Mouse (Mus musculus): ENCODE data around the gene D930020B18Rik. TPM values are rescaled to one million over a fixed set of nuclear protein-coding genes. Genes with fewer than 3 reads are reported as not detected.

The D930020B18Rik gene
- total and polyA plus RNA-seq, 2 experiments, result not detected

DNA sequence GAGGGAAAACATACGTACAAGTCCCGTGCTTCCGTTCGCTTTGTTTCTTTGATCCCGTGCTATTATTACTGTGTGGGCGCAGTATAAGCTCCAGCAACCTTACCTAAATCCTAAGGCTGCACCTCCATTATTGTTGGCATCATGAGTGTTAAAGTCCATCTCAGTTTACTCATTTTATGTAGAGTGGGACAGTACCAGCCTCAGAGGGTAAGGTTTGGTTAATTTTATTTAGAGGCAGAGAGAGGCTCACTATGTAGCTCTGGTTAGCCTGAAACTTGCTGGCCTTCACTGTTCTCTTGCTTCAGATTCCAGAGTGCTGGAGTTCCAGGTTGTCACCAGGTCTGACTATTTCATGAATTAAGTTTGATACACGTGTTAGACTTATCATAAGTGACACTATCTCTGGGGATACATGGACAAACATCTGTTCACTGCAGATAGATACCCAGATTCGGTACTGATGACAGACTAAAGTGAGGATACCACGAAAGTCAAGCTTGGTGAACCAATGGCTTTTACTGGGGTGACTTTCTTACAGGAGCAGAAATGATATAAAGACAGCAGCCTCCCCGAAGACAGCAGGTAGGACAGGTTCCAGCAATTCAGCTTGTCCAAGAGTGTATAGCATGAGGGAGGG is 14.1 kb upstream of the D930020B18Rik start:
- H3K27me3 ChIP-seq (ENCODE audit: control insufficient read depth, insufficient read depth, low read length), result no peaks in the 10 kb centered on the region
- H3K36me3 ChIP-seq (ENCODE audit: control insufficient read depth, insufficient read depth, low read length), result no peaks in the 10 kb centered on the region
- peak overlapping the region; percentile 90; the same call in 1 of the 2 replicates for H3K27ac ChIP-seq (replicated peaks; ENCODE audit: insufficient read depth, low read depth, low read length)
- no peak overlapping the region for H3K9ac ChIP-seq (ENCODE audit: low read depth, low read length)
- DNase-seq (ENCODE audit: extremely low read depth, low read depth, low spot score), result no peak
- H3K79me2 ChIP-seq (ENCODE audit: control insufficient read depth, insufficient read depth, low read length), result peaks cover 9% of the 10 kb centered on the region; the same call in 1 of the 2 replicates
- H3K4me1 ChIP-seq (ENCODE audit: control insufficient read depth, insufficient read depth, low read length), result peaks cover 19% of the 10 kb centered on the region
- no peak for TF ChIP-seq POLR2A (IDR thresholded peaks at IDR 0.05; ENCODE audit: extremely low read depth, insufficient read depth, low read length)
- 81% methylated on average over 10 of the region's 10 CpGs for whole genome bisulfite sequencing
- H3K4me3 ChIP-seq (ENCODE audit: insufficient read depth, low read depth, low read length), result peak overlapping the region; percentile 43

DNA sequence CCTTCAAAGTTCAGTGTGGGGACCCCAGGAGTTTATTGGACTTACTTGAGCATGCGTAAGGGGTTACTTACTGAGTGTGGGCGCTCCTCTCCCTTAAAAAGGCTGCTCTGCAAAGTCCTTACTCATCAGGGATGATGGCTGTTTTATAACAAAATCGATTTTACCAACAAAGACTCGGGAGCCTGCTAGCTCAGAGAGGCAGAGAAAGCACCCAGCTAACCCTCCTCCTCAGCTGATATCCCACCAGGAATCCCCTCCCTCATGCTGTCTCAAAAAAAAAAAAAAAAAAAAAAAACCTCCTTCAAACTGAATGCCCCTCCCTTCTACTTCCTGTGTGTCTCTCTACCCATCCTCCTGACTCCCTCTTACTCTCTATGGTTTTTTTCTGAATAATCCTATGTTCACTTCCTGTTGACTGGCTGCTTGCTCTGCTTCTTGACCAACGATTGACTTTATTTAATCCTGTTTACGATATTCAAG is 12.8 kb upstream of the D930020B18Rik start:
- TF ChIP-seq POLR2A (IDR thresholded peaks at IDR 0.05; ENCODE audit: extremely low read depth, insufficient read depth, low read length) (no peak), CTCF (IDR thresholded peaks at IDR 0.05; ENCODE audit: low read depth, low read length) (no peak)
- Histone ChIP-seq H3K4me1 (ENCODE audit: control insufficient read depth, insufficient read depth, low read length) (peaks cover 12% of the 10 kb centered on the region), H3K27ac (replicated peaks; ENCODE audit: insufficient read depth, low read depth, low read length) (no peak overlapping the region), H3K79me2 (ENCODE audit: control insufficient read depth, insufficient read depth, low read length) (peaks cover 8% of the 10 kb centered on the region; the same call in 1 of the 2 replicates), H3K9ac (ENCODE audit: low read depth, low read length) (no peak overlapping the region), H3K27me3 (ENCODE audit: control insufficient read depth, insufficient read depth, low read length) (no peaks in the 10 kb centered on the region), H3K4me3 (ENCODE audit: insufficient read depth, low read depth, low read length) (no peak overlapping the region), H3K36me3 (ENCODE audit: control insufficient read depth, insufficient read depth, low read length) (no peaks in the 10 kb centered on the region)
- no peak for DNase-seq (ENCODE audit: extremely low read depth, low read depth, low spot score)
- 88% methylated on average over 6 of the region's 6 CpGs for WGBS

DNA sequence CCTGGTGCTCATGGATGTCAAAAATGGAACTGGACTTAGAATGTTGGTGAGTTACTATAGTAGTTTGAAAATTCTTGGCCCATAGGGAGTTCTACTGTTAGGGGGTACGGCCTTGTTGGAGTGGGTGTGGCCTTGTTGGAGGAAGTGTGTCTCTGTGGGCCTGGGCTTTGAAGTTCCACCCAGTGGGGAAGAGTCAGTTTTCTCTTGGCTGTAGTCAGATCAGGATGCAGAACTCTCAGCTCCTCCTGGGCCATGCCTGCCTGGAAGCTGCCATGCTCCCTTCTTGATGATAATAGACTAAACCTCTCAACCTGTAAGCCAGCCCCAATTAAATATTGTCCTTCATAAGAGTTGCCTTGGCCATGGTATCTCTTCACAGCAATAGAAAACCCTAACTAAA is 7.2 kb upstream of the D930020B18Rik start:
- Histone ChIP-seq H3K4me3 (ENCODE audit: insufficient read depth, low read depth, low read length) (no peak overlapping the region), H3K4me1 (ENCODE audit: control insufficient read depth, insufficient read depth, low read length) (no peaks in the 10 kb centered on the region), H3K36me3 (ENCODE audit: control insufficient read depth, insufficient read depth, low read length) (no peaks in the 10 kb centered on the region), H3K79me2 (ENCODE audit: control insufficient read depth, insufficient read depth, low read length) (no peaks in the 10 kb centered on the region), H3K27me3 (ENCODE audit: control insufficient read depth, insufficient read depth, low read length) (no peaks in the 10 kb centered on the region), H3K9ac (ENCODE audit: low read depth, low read length) (no peak overlapping the region), H3K27ac (replicated peaks; ENCODE audit: insufficient read depth, low read depth, low read length) (no peak overlapping the region)
- 79% methylated on average over 1 of the region's 1 CpGs for WGBS
- TF ChIP-seq CTCF (IDR thresholded peaks at IDR 0.05; ENCODE audit: low read depth, low read length), result no peak
- no peak for TF ChIP-seq POLR2A (IDR thresholded peaks at IDR 0.05; ENCODE audit: extremely low read depth, insufficient read depth, low read length)
- no peak for DNase-seq (ENCODE audit: extremely low read depth, low read depth, low spot score)

DNA sequence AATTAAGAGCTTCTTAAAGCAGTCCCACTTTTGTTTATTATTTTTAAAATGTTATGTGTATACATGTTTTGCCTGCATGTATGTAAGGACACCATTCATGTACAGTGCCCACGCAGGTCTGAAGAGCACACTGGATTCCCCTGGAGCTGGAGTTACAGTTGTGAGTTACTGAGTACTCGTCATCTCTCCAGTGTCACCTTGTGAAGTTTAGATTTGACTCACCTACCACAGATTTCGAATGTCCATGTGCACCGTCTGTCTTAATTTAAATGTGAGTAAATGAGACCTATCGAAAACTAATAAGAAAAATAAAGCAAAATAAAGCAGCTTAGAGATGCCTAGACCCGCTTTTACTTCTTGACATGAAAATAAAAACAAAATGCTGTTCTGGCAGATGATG is 5.1 kb upstream of the D930020B18Rik start:
- H3K79me2 ChIP-seq (ENCODE audit: control insufficient read depth, insufficient read depth, low read length), result no peaks in the 10 kb centered on the region
- H3K27ac ChIP-seq (replicated peaks; ENCODE audit: insufficient read depth, low read depth, low read length), result no peak overlapping the region
- DNase-seq (ENCODE audit: extremely low read depth, low read depth, low spot score), result no peak
- peaks cover 3% of the 10 kb centered on the region; the same call in 1 of the 2 replicates for H3K4me1 ChIP-seq (ENCODE audit: control insufficient read depth, insufficient read depth, low read length)
- TF ChIP-seq POLR2A (IDR thresholded peaks at IDR 0.05; ENCODE audit: extremely low read depth, insufficient read depth, low read length), result no peak
- H3K27me3 ChIP-seq (ENCODE audit: control insufficient read depth, insufficient read depth, low read length), result peaks cover 4% of the 10 kb centered on the region; the same call in 1 of the 2 replicates
- H3K4me3 ChIP-seq (ENCODE audit: insufficient read depth, low read depth, low read length), result no peak overlapping the region
- WGBS, result 88% methylated on average over 6 of the region's 6 CpGs
- H3K9ac ChIP-seq (ENCODE audit: low read depth, low read length), result no peak overlapping the region
- H3K36me3 ChIP-seq (ENCODE audit: control insufficient read depth, insufficient read depth, low read length), result no peaks in the 10 kb centered on the region

DNA sequence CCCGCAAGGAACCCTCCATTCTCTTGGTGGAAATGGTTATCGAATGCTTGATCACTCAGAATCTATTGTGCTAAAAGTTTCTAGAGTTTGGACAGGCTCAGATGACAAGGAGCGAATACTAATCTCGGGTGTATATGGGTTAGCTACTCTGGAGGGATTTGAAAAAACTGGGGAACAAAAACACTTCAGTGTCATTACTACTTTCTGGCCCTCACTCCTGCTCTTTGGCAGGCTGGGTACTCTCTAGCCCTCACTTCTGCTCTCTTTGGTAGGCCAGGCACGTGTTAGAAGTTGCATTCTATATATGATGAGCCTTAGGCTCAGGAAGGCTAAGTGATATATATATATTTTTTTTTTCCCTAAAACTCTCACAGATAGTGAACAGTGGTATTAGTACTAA is 1.8 kb upstream of the D930020B18Rik start:
- Histone ChIP-seq H3K36me3 (ENCODE audit: control insufficient read depth, insufficient read depth, low read length) (no peaks in the 10 kb centered on the region), H3K79me2 (ENCODE audit: control insufficient read depth, insufficient read depth, low read length) (no peaks in the 10 kb centered on the region), H3K4me1 (ENCODE audit: control insufficient read depth, insufficient read depth, low read length) (peaks cover 10% of the 10 kb centered on the region; the same call in 1 of the 2 replicates), H3K9ac (ENCODE audit: low read depth, low read length) (no peak overlapping the region), H3K27ac (replicated peaks; ENCODE audit: insufficient read depth, low read depth, low read length) (no peak overlapping the region), H3K27me3 (ENCODE audit: control insufficient read depth, insufficient read depth, low read length) (peaks cover 13% of the 10 kb centered on the region), H3K4me3 (ENCODE audit: insufficient read depth, low read depth, low read length) (no peak overlapping the region)
- WGBS, result 96% methylated on average over 5 of the region's 5 CpGs
- TF ChIP-seq CTCF (IDR thresholded peaks at IDR 0.05; ENCODE audit: low read depth, low read length), result no peak
- TF ChIP-seq POLR2A (IDR thresholded peaks at IDR 0.05; ENCODE audit: extremely low read depth, insufficient read depth, low read length), result no peak
- DNase-seq (ENCODE audit: extremely low read depth, low read depth, low spot score), result no peak
